Mouse (Mus musculus) v-Abl transformed pro-B cells (cell line): ENCODE measurements around the gene Stag1.
"Not testable (repeated sequence)": the region's sequence is repeated elsewhere in the genome, so short reads cannot be mapped to it uniquely, and the experiment has no call there.

Source experiments
- in situ Hi-C, 2 experiments: fragments of 400-800 bp; cut with MboI; formaldehyde crosslinking; loops; one replicate each; pipeline ENCODE4 v1.15.1; 2025; ENCODE audit not compliant: unreplicated experiment in 2 of 2

Stag1 gene

GRCm38 (mm10) chr9:100660587-100660986 is 63.0 kb downstream of the Stag1 start:
- in situ Hi-C loops = loop anchor here in 1 of 2 experiments (5.0 to 25.0 kb wide), 2 partner anchors 77 to 1098 kb away; partner anchors contain the start of gene Armc8

DNA sequence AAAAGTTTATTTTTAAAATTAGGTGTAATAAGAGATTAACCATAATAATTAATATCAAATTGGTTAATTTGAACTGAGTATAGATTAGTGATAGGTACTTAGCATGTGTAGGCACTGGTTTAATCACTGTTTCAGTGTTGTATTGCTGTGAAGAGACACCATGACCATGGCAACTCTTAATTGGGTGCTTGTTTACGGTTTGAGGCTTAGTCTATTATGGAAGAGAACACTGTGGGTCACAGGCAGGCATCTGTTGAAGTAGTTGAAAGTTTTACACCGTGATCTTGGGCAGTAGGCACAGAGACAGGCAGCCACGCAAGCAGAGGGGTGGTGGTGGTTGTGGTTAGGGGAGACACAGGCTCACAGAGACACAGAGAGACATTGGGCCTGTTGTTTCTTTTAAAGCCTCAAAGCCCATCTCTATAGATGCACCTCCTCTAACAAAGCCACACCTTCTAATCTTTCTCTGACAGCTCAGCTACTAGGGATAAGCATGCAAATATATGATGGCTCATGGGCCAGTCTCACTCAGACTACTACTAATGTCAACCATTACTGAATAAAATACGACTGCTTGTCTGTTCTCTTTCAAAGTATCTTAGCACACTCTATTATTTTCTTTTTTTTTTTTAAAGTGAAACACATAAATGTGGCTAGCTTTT is 66.0 kb downstream of the Stag1 start:
- in situ Hi-C loops = loop anchor here in 1 of 2 experiments (5.0 to 25.0 kb wide), 2 partner anchors 74 to 1101 kb away; partner anchors contain the start of gene Armc8

DNA sequence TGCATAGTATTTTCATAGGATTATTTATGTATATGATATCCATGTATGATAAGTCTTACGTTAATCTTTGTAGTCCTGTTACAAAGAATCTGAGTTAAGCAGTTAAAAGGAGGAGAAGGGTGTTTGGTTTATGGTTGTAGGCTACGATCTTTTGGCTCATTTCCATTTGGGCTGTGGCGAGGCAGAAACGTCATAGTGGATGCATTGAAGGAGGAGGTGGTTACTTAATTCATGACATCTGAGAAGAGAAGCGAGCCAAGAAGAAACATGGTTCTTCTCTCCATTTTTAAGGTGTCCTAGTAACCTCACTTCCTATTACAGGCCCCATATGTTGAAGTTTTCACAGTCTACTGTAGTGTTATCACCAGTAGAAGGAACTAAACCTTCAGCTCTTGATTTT is 72.6 kb downstream of the Stag1 start:
- in situ Hi-C loops = loop anchor here in 1 of 2 experiments (25.0 kb wide), 1 partner anchor 1108 kb away; the partner anchor contains the start of gene Armc8

DNA sequence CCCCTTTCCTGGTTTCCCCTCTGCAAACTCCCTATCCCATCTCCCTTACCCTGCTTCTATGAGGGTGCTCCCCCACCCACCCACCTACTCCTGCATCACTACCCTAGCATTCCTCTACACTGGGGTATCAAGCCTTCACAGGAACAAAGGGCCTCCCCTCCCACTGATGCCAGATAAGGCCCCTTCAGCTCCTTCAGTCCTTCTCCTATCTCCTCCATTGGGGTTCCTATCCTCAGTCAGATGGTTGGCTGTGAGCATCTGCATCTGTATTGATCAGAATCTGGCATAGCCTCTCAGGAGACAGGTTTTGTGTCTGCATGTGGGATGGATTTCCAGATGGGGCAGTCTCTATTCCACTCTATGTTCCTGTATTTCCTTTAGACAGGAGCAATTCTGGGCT is 81.4 kb downstream of the Stag1 start:
- in situ Hi-C loops = no loop called here

DNA sequence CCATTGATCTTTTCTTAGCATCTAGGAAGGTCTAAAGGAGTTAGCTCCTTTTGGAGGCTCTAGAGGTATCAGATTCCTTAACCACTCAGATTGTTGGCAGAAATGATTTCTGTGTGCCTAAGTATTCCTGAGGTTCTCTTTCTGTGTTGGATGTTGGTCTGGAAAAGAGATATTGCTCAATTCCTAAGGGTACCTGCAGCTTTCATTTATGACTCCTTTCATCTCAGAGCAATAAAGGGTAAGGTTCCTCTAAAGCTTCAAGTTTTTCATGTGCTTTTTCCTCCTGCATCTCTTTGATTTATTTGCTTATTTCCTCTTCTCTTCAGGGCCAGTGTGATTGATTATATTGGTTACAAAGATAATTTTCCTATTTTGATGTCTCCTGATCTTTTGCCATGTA is 84.7 kb downstream of the Stag1 start:
- in situ Hi-C loops = no loop called here

DNA sequence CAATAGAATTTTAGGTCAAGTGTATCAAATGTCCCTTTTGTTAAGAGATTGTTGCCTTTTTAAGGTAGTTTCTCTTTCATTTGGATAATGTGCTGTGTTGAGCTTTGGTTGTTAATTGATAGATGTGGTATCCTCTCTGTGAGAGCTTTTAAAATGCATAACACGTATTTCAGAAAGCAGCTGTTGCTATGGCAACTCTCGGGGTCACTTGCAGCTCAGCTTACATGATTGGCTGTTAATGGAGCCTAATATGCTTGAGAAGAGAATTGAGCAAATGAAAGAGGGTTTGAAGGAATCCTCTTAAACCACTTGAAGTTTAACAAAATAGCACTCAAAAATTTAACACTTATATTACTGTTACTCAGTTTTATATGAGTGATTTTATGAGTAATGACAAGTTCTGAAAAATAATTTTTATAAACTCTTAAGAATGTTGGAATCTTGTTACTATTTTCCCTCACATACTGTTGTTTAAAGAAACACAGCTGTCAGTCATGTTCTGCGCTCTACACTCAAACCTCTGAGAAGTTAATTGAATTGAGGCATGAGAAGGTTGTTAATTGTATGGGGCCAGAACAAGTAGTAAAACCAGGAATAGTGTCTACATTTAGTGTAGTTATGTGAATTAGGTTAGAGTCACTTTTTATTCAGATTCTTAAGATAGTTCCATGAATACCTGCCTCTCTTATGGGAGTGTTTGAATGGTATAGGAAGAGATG is 88.3 kb downstream of the Stag1 start:
- in situ Hi-C loops = no loop called here

DNA sequence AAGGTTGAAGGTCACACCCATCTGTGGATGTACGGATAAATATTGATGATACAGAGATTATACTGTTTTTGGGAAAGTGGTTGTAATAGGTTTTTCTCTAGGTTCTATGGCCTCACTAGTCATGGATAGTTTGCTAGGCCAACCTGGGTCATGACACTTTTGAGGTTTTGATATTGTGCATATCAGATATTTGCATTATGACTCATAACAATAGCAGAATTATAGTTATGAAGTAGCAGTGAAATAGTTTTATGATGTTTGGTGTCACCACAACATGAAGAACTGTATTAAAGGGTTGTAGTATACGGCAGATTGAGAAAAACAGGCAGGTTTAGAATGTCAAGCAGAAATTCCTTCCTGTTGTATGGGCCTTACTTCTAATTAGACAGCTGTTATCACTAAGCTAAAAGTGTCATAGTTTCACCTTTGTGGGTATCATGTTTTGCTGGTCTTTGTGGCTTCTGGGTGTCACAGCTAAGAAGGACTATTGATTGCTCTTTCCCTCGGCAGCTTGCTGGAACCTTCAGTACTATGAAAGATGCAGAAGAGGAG is 92.2 kb downstream of the Stag1 start:
- in situ Hi-C loops = no loop called here

DNA sequence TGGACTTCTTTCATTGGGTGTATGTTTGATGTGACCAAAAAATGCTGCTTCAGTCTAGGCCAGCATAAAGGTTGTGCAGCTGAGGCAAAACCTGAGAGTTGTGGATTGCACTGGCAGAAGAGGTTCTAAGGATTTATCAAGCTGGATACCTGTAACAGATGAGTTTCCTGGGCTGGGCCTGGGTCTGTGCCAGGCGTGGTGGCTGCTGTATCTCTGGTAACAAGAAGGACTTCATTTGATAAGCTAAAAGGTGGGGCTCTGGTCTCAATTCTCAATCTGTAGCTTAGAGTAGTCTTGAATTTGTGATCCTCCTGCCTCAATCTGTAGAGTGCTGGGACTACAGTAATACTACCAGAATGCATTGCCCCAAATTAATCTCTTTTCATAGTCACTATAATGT is 94.6 kb downstream of the Stag1 start:
- in situ Hi-C loops = no loop called here

DNA sequence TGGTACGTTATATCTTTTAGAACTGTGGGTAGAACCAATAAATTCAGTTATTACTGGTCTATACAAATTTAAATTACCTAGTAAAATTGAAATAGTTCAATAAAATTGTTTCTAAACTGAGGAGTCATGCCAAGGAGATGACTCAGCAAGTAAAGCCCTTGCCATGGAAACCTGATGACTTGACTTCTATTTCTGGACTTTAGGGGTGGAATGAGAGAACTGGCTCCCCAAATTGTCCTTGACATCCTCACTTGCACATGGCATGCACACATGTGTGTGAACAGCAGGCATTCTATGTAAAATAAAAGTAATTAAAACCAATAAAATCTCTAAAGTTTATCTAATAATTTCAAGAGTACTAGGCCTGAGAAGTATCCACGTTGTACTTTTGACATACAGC is 98.9 kb downstream of the Stag1 start:
- in situ Hi-C loops = no loop called here

- in situ Hi-C loops = no loop called here
These were observed 110.0 kb downstream of the Stag1 start for GRCm38 (mm10) chr9:100707644-100708043.

- in situ Hi-C loops = no loop called here
These were observed 114.1 kb downstream of the Stag1 start for GRCm38 (mm10) chr9:100711665-100712064.

- in situ Hi-C loops = not testable (repeated sequence)
These were observed 127.2 kb downstream of the Stag1 start for GRCm38 (mm10) chr9:100724832-100725231.

GRCm38 (mm10) chr9:100731839-100732238 is 134.2 kb downstream of the Stag1 start:
- in situ Hi-C loops = no loop called here

DNA sequence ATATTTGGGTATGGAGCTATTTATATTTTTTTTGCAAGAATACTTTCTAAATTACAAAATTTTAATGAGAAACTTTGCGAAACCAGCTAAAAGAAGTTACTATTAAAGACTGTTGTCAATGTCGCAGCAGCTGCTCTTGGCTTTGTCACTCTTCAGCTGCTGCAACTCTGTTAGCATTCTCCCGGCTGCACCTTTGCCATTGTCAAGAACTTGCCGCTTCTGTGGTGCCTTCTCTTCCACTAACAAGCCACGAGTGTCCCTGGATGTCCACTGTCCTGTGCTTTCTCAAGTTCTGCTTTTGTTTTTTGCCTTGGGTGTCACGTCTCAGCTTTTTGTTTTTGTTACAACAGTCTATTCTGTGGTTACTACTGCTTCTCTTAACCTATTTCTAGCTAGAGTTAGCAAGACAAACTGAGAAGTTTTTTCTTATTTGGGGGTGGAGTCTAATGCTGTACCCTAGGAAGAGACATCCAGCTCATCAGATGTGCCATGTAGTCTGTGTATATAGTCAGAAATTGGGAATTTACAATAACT is 136.4 kb downstream of the Stag1 start:
- in situ Hi-C loops = no loop called here

- in situ Hi-C loops = loop anchor here in 1 of 2 experiments (5.0 kb wide), 1 partner anchor 74 kb away; no protein-coding TSS in a partner anchor
These were observed 138.5 kb downstream of the Stag1 start for GRCm38 (mm10) chr9:100735993-100736645.

DNA sequence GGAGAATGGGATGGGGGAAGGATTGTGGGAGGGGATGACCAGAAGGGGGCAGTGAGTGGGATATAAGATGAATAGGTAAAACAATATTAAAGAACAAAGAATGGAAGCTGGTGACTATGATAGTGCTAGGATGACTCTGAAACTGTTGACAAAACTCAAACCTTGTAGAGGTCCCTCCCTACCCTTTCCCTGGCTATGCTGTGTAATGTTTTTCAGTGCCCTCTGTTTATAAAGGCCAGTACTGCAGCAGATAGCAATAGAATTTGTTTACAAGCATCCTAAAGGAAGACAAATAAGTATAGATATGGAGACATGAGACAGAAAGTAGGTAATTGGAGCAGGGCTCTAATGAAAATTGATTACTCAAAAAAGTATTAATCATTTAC is 139.0 kb downstream of the Stag1 start:
- in situ Hi-C loops = loop anchor here in 1 of 2 experiments (5.0 kb wide), 1 partner anchor 74 kb away; no protein-coding TSS in a partner anchor

DNA sequence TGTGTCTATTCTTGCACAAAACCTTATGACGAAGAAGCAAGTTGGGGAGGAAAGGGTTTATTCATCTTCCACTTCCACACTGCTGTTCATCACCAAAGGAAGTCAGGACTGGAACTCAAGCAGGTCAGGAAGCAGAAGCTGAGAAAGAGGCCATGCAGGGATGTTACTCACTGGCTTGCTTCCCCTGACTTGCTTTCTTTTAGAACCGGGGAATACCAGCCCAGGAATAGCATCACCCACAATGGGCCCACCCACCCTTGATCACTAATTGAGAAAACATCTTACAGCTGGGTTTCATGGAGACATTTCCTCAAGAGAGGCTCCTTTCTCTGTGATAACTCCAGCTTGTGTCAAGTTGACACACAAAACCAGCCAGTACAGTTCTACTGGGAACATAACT is 179.6 kb downstream of the Stag1 start:
- in situ Hi-C loops = not testable (repeated sequence)

GRCm38 (mm10) chr9:100865984-100866383 is 268.4 kb downstream of the Stag1 start:
- in situ Hi-C loops = no loop called here

GRCm38 (mm10) chr9:100869635-100870034 is 272.0 kb downstream of the Stag1 start:
- in situ Hi-C loops = no loop called here

DNA sequence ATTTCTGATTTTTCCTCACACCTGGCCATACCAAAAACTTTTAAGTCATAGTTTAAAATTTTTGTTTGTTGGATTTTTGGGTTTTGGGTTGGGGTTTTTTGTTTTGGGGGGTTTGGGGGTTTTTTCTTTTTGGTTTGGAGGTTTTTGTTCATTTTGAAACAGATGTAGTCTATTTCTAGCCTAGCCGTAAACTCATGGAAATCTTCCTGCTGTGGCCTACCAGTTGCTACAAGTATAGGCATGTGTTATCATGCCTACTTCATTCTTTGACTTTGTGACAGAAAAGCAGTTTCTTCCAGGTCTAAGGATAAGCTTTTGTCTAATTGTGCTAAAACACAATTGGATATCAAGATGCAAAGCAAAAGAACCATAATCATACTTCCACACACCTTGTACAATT is 298.5 kb downstream of the Stag1 start:
- in situ Hi-C loops = no loop called here

GRCm38 (mm10) chr9:100898042-100898441 is 300.4 kb downstream of the Stag1 start:
- in situ Hi-C loops = no loop called here
